Mouse (Mus musculus): ENCODE measurements around the gene Dock6.

- TF ChIP-seq CTCF (IDR thresholded peaks at IDR 0.05; ENCODE audit: low read depth) (no peak), EP300 (optimal IDR thresholded peaks at IDR 0.05) (no peak)
These were observed 55.5 kb downstream of the Dock6 start for GRCm38 (mm10) chr9:21796919-21797318.

Data from stomach, postnatal 0 days (tissue).